Mouse (Mus musculus): Measurements from ENCODE around the gene Kcnk6. TPM values are rescaled to one million over a fixed set of nuclear protein-coding genes. Genes with fewer than 3 reads are reported as not detected.
"Not testable (repeated sequence)": the region's sequence is repeated elsewhere in the genome, so short reads cannot be mapped to it uniquely, and the experiment has no call there.

The Kcnk6 gene
- polyA plus RNA-seq, 1 experiment from 2014 or later = 1.6 TPM

DNA sequence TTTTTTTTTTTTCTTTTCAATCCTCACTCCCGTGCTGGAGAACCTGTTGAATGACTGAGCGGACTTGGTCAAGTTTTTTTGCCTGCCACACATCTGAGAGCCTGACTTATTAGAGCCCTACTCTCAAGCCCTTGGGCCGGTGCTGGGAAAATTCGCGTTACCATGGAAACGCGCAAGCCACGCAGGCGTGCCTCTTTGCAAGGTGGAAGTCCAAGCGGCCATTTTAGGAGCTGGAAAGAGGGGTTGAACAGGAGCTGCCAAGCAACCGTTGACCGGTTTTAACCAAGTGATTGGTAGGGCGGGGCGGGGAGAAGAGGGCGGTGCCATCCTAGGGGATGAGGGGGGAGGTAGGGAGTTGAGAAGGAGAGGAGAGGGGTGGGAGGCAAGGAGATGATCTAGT lies 17.5 kb downstream of the Kcnk6 start:
- Histone ChIP-seq H3K27me3 (ENCODE audit: control insufficient read depth, insufficient read depth, low read depth, low read length) (no peaks in the 10 kb centered on the region), H3K4me2 (ENCODE audit: low read depth, low read length) (no peak overlapping the region), H3K9me3 (ENCODE audit: control insufficient read depth, low read length) (peaks cover 6% of the 10 kb centered on the region), H3K36me3 (ENCODE audit: control insufficient read depth, insufficient read depth, low read length) (0 out of 2 replicates have a peak, but pooled peaks cover under 1% of the 10 kb centered on the region), H3K4me1 (replicated peaks; ENCODE audit: control insufficient read depth, insufficient read depth, low read length) (peaks cover 3% of the 10 kb centered on the region), H3K27ac (ENCODE audit: low read length) (peak overlapping the region; percentile 52; the same call in 1 of the 2 replicates), H3K4me3 (ENCODE audit: low read length) (no peak overlapping the region), H3K9ac (ENCODE audit: low read length) (no peak overlapping the region)
- no peak for ATAC-seq (ENCODE audit: low read depth)
- WGBS = 37% methylated on average over 15 of the region's 15 CpGs

DNA sequence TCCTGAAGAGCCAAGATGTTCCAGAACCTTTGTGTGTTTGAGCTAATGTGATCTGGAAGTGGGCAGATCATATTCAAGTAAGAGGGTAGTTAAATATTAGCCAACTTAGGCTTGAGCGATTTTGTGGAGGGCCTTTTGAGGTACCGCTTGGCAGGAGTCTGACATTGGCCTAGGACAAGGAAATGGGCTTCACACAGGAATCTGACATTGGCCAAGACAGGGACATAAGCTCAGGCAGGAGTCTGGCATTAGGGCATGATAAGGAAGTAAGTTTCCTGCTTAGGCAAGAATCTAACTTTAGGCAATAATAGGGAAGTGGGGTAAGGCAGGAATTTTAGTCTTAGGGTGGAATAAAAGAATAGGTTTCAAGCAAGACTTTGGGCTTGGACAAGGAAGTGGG lies 18.1 kb downstream of the Kcnk6 start:
- no peak overlapping the region for H3K4me3 ChIP-seq (ENCODE audit: low read length)
- no peak overlapping the region for H3K4me2 ChIP-seq (ENCODE audit: low read depth, low read length)
- ATAC-seq (ENCODE audit: low read depth) = peak; percentile 31
- H3K27ac ChIP-seq (ENCODE audit: low read length) = peak overlapping the region; percentile 52
- peaks cover 3% of the 10 kb centered on the region for H3K4me1 ChIP-seq (replicated peaks; ENCODE audit: control insufficient read depth, insufficient read depth, low read length)
- 0 out of 2 replicates have a peak, but pooled peaks cover 3% of the 10 kb centered on the region for H3K9me3 ChIP-seq (ENCODE audit: control insufficient read depth, low read length)
- WGBS = 38% methylated on average over 2 of the region's 2 CpGs
- H3K27me3 ChIP-seq (ENCODE audit: control insufficient read depth, insufficient read depth, low read depth, low read length) = no peaks in the 10 kb centered on the region
- no peak overlapping the region for H3K9ac ChIP-seq (ENCODE audit: low read length)
- no peaks in the 10 kb centered on the region for H3K36me3 ChIP-seq (ENCODE audit: control insufficient read depth, insufficient read depth, low read length)

DNA sequence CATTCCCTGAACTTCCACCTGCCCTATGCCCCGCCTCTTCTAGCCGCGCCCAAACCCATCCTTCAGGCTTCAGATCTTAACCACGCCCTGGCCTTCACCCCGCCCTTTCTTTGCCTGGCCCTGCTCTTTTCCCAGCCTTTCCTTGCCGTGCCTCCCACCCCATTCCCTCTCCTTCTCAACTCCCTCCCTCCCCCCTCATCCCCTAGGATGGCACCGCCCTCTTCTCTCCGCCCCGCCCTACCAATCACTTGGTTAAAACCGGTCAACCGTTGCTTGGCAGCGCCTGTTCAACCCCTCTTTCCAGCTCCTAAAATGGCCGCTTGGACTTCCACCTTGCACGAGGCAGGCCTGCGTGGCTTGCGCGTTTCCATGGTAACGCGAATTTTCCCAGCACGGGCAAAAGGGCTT lies 18.6 kb downstream of the Kcnk6 start, which contains the start of gene Catsperg1:
Gene Catsperg1, minus strand, starts transcription at position 361 of the 408 bp plus-strand sequence.
- H3K9ac ChIP-seq (ENCODE audit: low read length) = no peak within 1 kb of the TSS
- H3K4me3 ChIP-seq (ENCODE audit: low read length) = no peak within 1 kb of the TSS; the same call in 1 of the 2 replicates
- ATAC-seq (ENCODE audit: low read depth) = peak; percentile 63
- 0 out of 2 replicates have a peak, but pooled peaks cover 3% of the 10 kb centered on the region for H3K9me3 ChIP-seq (ENCODE audit: control insufficient read depth, low read length)
- H3K27me3 ChIP-seq (ENCODE audit: control insufficient read depth, insufficient read depth, low read depth, low read length) = no peaks in the 10 kb centered on the region
- H3K27ac ChIP-seq (ENCODE audit: low read length) = peak within 1 kb of the TSS; percentile 52
- H3K36me3 ChIP-seq (ENCODE audit: control insufficient read depth, insufficient read depth, low read length) = no peaks in the 10 kb centered on the region
- peak within 1 kb of the TSS; percentile 27 for H3K4me2 ChIP-seq (ENCODE audit: low read depth, low read length)
- 6% methylated on average over 20 of the region's 20 CpGs for WGBS
- peaks cover 3% of the 10 kb centered on the region for H3K4me1 ChIP-seq (replicated peaks; ENCODE audit: control insufficient read depth, insufficient read depth, low read length)

DNA sequence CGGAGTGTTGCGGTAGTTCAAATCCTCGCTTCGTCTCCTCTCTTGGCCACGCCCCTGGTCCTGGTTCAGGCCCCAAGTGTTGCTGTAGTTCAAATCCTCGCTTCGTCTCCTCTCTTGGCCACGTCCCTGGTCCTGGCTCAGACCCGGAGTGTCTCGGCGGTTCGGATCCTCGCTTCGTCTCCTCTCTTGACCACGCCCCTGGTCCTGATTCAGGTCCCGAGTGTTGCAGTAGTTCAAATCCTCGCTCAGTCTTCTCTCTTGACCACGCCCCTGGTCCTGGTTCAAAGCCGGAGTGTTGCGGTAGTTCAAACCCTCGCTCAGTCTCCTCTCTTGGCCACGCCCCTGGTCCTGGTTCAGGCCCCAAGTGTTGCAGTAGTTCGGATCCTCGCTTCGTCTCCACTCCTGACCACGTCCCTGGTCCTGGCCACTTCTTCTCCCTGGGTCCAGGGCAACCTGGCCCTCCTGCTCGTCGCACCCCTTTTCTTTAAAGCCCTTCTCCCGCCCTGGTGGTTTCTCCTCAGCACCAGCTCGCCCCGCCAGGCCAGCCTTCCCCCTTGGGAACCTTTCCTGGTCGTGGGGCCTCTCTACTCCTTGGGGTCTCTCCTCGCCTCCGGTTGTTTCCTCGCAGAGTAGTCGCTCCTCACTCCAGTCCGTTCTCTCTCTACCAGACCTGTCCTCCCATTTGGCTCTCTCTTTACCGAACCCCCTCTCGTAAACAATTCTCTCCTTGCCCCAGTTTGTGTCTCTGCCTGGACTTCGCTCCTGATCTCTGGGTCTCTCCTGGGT lies 19.3 kb downstream of the Kcnk6 start:
- 22% methylated on average over 40 of the region's 40 CpGs for WGBS
- not testable (repeated sequence) for H3K36me3 ChIP-seq (ENCODE audit: control insufficient read depth, insufficient read depth, low read length)

DNA sequence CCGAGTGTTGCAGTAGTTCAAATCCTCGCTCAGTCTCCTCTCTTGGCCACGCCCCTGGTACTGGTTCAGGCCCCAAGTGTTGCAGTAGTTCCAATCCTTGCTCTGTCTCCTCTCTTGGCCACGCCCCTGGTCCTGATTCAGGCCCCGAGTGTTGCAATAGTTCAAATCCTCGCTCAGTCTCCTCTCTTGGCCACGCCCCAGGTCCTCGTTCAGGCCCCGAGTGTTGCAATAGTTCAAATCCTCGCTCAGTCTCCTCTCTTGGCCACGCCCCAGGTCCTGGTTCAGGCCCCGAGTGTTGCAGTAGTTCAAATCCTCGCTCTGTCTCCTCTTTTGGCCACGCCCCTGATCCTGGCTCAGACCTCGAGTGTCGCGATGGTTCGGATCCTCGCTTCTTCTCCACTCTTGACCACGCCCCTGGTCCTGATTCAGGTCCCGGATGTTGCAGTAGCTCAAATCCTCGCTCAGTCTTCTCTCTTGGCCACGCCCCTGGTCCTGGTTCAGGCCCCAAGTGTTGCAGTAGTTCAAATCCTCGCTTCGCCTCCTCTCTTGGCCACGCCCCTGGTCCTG lies 20.0 kb downstream of the Kcnk6 start:
- Histone ChIP-seq H3K4me3 (ENCODE audit: low read length) (peak overlapping the region; percentile 48), H3K4me1 (replicated peaks; ENCODE audit: control insufficient read depth, insufficient read depth, low read length) (peaks cover 3% of the 10 kb centered on the region), H3K4me2 (ENCODE audit: low read depth, low read length) (peak overlapping the region; percentile 57), H3K36me3 (ENCODE audit: control insufficient read depth, insufficient read depth, low read length) (no peaks in the 10 kb centered on the region), H3K27me3 (ENCODE audit: control insufficient read depth, insufficient read depth, low read depth, low read length) (no peaks in the 10 kb centered on the region), H3K27ac (ENCODE audit: low read length) (peak overlapping the region; percentile 94), H3K9ac (ENCODE audit: low read length) (no peak overlapping the region; the same call in 1 of the 2 replicates), H3K9me3 (ENCODE audit: control insufficient read depth, low read length) (0 out of 2 replicates have a peak, but pooled peaks cover 3% of the 10 kb centered on the region)
- ATAC-seq (ENCODE audit: low read depth) = no peak
- 22% methylated on average over 26 of the region's 26 CpGs for WGBS

More for the DNA sequence above, 19.3 kb downstream of the Kcnk6 start:
- H3K4me2 ChIP-seq (ENCODE audit: low read depth, low read length) = peak overlapping the region; percentile 27
- H3K27me3 ChIP-seq (ENCODE audit: control insufficient read depth, insufficient read depth, low read depth, low read length); H3K9ac ChIP-seq (ENCODE audit: low read length); ATAC-seq (ENCODE audit: low read depth); H3K9me3 ChIP-seq (ENCODE audit: control insufficient read depth, low read length); H3K4me3 ChIP-seq (ENCODE audit: low read length); H3K4me1 ChIP-seq (replicated peaks; ENCODE audit: control insufficient read depth, insufficient read depth, low read length); H3K27ac ChIP-seq (ENCODE audit: low read length): not testable (repeated sequence)

DNA sequence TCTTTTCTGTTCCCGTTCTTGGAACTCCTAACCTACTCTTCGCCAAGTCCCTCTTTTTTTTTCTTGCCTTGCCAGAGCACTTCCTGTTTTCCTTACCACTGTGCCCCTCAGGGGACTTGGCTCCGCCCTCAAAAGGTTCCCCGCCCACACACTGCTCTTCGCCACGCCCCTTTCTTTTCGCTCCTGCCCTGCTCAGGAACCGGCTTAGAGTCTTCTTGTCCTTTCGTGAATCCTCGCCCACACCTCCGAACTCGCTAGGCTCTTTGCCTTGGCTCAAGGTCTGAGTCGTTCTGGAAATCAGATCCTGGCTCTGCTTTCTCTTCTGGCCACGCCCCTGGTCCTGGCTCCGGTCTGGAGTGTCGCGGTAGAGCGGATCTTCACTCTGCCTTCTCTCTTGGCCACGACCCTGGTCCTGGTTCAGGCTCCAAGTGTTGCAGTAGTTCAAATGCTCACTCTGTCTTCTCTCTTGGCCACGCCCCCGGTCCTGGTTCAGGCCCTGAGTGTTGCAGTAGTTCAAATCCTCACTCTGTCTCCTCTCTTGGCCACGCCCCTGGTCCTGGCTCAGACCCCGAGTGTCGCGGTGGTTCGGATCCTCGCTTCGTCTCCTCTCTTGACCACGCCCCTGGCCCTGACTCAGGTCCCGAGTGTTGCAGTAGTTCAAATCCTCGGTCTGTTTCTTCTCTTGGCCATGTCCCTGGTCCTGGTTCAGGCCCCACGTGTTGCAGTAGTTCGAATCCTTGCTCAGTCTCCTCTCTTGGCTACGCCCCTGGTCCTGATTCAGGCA lies 20.7 kb downstream of the Kcnk6 start:
- ATAC-seq (ENCODE audit: low read depth) = peak; percentile 90
- peaks cover 3% of the 10 kb centered on the region for H3K4me1 ChIP-seq (replicated peaks; ENCODE audit: control insufficient read depth, insufficient read depth, low read length)
- H3K27ac ChIP-seq (ENCODE audit: low read length) = peak overlapping the region; percentile 94
- H3K4me3 ChIP-seq (ENCODE audit: low read length) = peak overlapping the region; percentile 48
- 6% methylated on average over 34 of the region's 34 CpGs for WGBS
- peak overlapping the region; percentile 42 for H3K9ac ChIP-seq (ENCODE audit: low read length)
- 0 out of 2 replicates have a peak, but pooled peaks cover 3% of the 10 kb centered on the region for H3K9me3 ChIP-seq (ENCODE audit: control insufficient read depth, low read length)
- no peaks in the 10 kb centered on the region for H3K36me3 ChIP-seq (ENCODE audit: control insufficient read depth, insufficient read depth, low read length)
- H3K27me3 ChIP-seq (ENCODE audit: control insufficient read depth, insufficient read depth, low read depth, low read length) = no peaks in the 10 kb centered on the region
- peak overlapping the region; percentile 57 for H3K4me2 ChIP-seq (ENCODE audit: low read depth, low read length)

DNA sequence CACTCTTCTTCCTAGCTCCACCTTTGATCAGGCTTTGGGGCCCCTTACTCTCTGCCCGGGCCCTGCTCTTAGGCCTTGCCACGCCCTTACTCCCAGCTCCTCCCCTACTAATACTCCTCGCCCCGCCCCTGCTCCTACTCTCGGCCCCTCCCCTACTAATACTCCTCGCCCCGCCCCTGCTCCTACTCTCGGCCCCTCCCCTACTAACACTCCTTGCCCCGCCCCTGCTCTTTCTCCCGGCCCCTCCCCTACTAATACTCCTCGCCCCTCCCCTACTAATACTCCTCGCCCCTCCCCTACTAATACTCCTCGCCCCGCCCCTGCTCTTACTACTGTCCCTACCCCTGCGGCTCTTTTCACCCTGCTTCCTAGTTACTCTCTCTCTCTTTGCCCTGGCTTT lies 21.3 kb downstream of the Kcnk6 start:
- peak; percentile 49 for ATAC-seq (ENCODE audit: low read depth)

DNA sequence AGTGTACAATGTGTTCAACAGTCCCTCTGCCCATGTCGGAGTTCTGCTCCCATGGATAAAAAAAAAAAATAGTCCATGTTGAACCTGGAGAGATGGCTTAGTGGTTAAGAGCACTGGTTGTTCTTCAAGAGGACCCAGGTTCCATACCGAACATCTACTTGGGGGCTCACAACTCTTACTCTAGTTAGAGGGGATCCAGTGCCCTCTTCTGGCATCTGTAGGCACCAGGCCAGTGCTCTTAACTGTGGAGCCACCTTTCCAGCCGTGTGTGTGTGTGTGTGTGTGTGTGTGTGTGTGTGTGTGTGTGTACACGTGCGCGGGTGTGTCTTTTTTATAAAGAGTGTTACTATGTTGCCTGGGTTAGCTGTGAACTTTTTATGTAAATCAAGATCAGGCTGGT lies 29.7 kb downstream of the Kcnk6 start:
- ATAC-seq (ENCODE audit: low read depth) = no peak
- Histone ChIP-seq H3K27me3 (ENCODE audit: control insufficient read depth, insufficient read depth, low read depth, low read length) (no peaks in the 10 kb centered on the region), H3K9me3 (ENCODE audit: control insufficient read depth, low read length) (no peaks in the 10 kb centered on the region), H3K36me3 (ENCODE audit: control insufficient read depth, insufficient read depth, low read length) (no peaks in the 10 kb centered on the region), H3K9ac (ENCODE audit: low read length) (no peak overlapping the region), H3K4me3 (ENCODE audit: low read length) (no peak overlapping the region), H3K4me2 (ENCODE audit: low read depth, low read length) (no peak overlapping the region), H3K27ac (ENCODE audit: low read length) (no peak overlapping the region), H3K4me1 (replicated peaks; ENCODE audit: control insufficient read depth, insufficient read depth, low read length) (no peaks in the 10 kb centered on the region)
- WGBS = 69% methylated on average over 6 of the region's 6 CpGs

More for the DNA sequence above, 21.3 kb downstream of the Kcnk6 start:
- H3K27me3 ChIP-seq (ENCODE audit: control insufficient read depth, insufficient read depth, low read depth, low read length); H3K9me3 ChIP-seq (ENCODE audit: control insufficient read depth, low read length); H3K36me3 ChIP-seq (ENCODE audit: control insufficient read depth, insufficient read depth, low read length); H3K4me1 ChIP-seq (replicated peaks; ENCODE audit: control insufficient read depth, insufficient read depth, low read length): not testable (repeated sequence)
- Histone ChIP-seq H3K4me2 (ENCODE audit: low read depth, low read length) (peak overlapping the region; percentile 57), H3K4me3 (ENCODE audit: low read length) (peak overlapping the region; percentile 48), H3K9ac (ENCODE audit: low read length) (peak overlapping the region; percentile 42), H3K27ac (ENCODE audit: low read length) (peak overlapping the region; percentile 94)
- WGBS = 18% methylated on average over 15 of the region's 15 CpGs

DNA sequence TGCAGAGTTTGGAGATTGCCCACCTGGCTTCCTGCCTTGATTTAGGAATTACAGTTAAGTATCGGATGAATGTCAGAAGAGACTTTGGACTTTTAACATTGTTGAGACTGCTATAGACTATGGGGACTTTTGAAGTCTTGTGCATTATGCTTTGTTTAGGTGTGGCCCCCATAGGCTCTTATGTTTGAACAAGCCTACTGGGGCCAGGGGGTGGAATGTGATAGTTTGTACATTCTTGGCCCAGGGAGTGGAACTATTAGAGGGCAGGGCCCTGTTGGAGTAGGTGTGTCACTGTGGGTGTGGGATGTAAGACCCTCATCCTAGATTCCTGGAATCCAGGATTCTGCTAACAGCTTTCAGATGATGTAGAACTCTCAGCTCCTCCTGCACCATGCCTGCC lies 38.1 kb downstream of the Kcnk6 start:
- not testable (repeated sequence) for H3K9me3 ChIP-seq (ENCODE audit: control insufficient read depth, low read length); H3K4me1 ChIP-seq (replicated peaks; ENCODE audit: control insufficient read depth, insufficient read depth, low read length); H3K4me3 ChIP-seq (ENCODE audit: low read length); H3K9ac ChIP-seq (ENCODE audit: low read length); H3K27me3 ChIP-seq (ENCODE audit: control insufficient read depth, insufficient read depth, low read depth, low read length); H3K36me3 ChIP-seq (ENCODE audit: control insufficient read depth, insufficient read depth, low read length); H3K27ac ChIP-seq (ENCODE audit: low read length); H3K4me2 ChIP-seq (ENCODE audit: low read depth, low read length); ATAC-seq (ENCODE audit: low read depth)
- 82% methylated on average over 1 of the region's 1 CpGs for WGBS
